Mouse (Mus musculus) kidney, postnatal 4 days (tissue): ENCODE results near the gene Gdpd5.

Source experiments
- DNase-seq, 2 experiments: peaks; one replicate each; pipeline ENCODE4 v3.0.0; 2021; ENCODE audit warnings: mixed read lengths in 2 of 2

Gene Gdpd5

GRCm38 (mm10) chr7:99366716-99367115 is 14.5 kb upstream of the Gdpd5 start:
- peak; percentile 23 to 54 for DNase-seq

DNA sequence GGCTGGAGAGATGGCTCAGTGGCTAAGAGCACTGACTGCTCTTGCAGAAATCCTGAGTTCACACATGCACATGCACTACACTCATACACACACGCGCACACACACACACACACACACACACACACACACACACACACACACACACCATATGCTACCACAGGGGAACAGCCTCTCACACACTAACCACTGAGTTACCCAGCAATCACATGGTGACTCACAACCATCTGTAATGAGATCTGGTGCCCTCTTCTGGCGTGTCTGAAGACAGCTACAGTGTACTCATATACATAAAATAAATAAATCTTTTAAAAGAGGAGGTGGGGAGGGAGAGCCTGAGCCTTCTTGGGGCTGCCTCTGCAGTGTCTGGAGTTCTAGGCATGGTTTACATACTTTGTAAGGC is 6.9 kb upstream of the Gdpd5 start:
- DNase-seq, result peak in 1 of 2 experiments; percentile 33

- DNase-seq, result peak; percentile 88 to 90
Measured at GRCm38 (mm10) chr7:99375455-99375854, 5.8 kb upstream of the Gdpd5 start.

DNA sequence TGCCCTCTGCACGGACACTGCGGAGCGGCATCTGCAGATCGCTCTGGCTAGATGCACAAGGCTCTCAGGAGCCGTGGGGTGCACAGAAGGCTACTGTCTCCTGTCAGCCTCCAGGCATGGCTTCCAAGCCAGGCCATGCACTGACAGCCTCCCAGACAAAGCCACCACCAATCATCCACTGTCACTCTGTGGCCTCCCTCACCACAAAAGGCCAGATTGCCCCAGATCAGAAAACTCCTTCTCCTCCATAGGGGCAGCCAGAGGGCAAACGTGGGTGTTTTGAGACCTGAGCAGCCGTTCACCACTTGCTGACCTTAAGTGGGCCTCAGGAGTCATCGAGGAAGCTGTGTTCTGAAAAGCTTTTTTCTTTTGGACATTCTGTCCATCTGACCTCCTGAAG is 2.3 kb upstream of the Gdpd5 start:
- DNase-seq, result no peak

DNA sequence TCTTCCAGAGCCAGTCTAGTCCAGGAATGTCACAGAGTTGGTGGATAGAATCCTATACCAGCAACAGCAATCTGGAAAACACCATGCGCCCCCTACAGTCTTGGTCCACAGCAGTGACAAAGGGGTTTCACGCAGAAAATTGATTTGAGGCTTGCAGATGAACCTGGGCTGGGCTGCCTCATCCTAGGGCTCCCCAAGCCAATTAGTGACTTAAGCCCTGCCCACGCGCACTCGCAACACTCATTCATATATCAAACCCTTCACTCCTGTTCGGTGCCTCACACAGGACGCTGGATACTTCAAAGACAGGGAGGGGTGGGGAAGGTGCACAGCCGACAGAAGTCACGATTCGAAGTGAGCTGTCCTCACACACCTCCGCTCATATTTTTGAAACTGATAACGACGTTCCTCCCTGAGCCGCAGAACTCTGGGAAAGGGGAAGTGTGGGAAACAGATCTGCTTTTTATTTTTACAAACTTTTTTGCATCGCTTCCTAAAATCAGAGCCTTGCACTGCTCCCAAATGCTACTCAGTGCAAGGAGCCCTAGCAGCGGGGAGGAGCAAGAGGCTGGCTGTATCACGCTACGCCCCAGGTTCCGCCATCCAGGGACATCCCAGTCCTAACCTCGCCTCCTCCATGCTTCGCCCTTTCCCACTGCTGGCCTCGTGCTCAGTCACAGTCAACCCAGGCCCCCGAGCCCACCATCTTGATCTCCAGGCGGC is 562 bp upstream of the Gdpd5 start:
- DNase-seq, result peak; percentile 72 to 78

DNA sequence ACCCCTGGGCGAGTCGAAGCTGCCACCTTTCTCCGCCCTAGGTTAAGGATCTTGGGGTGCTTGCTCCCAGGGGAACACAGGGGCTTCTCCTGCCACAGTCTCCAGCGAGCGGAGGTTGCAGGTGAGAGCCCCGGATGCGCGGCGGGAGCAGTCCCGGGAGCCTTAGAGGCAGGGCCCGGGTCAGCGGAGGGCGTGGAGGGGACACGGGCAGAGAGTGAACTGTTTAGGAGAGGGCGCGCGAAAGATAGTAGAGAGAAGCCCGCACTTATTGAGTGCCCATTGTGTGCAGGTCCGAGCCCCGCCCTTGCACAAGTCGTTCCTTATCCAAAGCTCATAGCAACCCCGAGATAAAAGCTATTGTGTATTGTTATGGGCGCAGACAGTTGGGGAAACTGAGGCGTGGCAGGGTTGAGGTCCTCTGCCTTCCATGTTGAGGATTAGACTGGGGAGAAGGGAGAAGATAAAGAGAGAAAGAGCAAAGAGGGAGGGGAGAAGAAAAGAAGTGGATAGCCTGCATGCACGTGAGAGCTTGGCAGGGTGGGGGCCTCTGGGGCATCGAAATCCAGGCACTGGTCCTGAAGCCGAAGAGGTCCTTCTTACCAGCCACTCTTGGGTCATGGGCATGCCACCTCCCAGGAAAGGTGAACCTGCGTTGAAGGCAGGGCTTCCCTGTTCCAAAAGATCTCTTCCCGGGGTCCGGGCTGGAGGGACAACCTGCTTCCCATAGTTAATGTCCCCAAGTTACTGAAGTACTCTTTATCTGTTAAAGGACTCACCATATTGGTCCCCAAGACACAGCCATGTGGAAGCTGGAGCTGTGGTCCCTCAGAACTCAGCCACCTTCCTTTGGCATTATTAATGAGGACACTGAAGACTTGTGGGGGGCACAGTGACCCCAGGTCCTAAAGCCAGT is 1.1 kb downstream of the Gdpd5 start:
- DNase-seq, result peak; percentile 44 to 62

DNA sequence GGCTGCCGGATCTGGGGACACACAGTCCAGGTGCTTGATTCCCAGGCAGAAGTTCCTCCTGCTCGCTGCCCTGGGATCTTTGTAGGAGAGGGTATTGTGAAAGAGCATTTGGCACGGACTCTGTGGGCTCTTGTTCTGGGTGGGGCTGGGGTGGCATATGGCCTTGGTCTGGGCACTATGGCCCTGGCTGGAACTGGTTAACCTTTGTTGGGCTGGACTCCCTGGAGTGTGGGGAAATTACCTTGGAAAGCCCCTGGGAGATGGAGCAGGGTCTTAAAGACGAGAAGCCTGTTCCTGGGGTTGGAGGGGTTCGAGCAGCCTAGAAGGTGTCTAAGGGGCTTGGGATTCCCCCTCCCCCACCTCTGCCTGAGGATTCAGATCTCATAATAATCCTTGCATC is 2.0 kb downstream of the Gdpd5 start:
- DNase-seq, result no peak

GRCm38 (mm10) chr7:99384101-99384611 is 2.9 kb downstream of the Gdpd5 start:
- peak; percentile 53 to 66 for DNase-seq

DNA sequence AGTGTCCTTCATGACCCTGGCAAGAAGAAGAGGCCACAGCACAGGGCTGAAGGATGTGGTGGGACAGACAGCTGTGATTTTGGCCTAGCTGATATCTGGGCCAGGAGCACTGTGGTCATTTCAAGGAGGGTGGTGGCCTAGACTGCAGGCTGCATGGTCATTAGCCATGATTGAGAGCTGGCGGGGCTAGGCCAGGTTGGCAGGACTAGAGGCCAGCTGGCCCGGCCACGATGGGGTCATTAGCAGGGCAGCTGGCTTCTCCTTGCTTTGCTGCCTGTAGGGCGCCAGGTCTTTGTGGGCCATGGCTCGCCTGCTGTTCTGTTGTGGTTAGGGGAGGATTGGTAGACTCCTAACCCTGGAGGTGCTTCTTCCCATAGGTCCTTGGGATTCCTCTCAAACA is 4.8 kb downstream of the Gdpd5 start:
- no peak for DNase-seq

- DNase-seq, result no peak
Measured at GRCm38 (mm10) chr7:99386811-99387210, 5.6 kb downstream of the Gdpd5 start.

GRCm38 (mm10) chr7:99387356-99387755 is 6.1 kb downstream of the Gdpd5 start:
- no peak for DNase-seq

GRCm38 (mm10) chr7:99390559-99390958 is 9.3 kb downstream of the Gdpd5 start:
- DNase-seq, result no peak

DNA sequence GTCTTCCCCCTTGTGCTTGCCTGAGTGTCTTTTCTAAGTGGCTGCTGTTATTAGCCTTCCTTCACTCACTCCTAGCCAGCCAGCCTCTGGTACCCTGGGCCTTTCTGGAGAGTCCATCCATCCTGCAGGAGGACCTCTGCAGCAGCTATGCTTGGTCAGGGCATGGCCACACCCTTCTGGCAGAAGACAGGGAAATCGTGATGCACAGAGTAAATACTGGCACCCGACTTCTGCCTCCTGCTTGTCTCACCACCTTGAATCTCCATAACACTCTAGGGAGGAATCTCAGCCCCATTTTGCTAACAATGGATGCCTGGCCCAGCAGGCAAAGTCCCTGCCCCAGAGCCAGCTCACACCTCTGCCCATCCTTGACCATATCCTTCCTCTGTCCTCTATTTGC is 11.5 kb downstream of the Gdpd5 start:
- DNase-seq, result no peak

GRCm38 (mm10) chr7:99393711-99394325 is 12.6 kb downstream of the Gdpd5 start:
- no peak for DNase-seq

- DNase-seq, result no peak
Measured at GRCm38 (mm10) chr7:99395385-99395784, 14.2 kb downstream of the Gdpd5 start.

DNA sequence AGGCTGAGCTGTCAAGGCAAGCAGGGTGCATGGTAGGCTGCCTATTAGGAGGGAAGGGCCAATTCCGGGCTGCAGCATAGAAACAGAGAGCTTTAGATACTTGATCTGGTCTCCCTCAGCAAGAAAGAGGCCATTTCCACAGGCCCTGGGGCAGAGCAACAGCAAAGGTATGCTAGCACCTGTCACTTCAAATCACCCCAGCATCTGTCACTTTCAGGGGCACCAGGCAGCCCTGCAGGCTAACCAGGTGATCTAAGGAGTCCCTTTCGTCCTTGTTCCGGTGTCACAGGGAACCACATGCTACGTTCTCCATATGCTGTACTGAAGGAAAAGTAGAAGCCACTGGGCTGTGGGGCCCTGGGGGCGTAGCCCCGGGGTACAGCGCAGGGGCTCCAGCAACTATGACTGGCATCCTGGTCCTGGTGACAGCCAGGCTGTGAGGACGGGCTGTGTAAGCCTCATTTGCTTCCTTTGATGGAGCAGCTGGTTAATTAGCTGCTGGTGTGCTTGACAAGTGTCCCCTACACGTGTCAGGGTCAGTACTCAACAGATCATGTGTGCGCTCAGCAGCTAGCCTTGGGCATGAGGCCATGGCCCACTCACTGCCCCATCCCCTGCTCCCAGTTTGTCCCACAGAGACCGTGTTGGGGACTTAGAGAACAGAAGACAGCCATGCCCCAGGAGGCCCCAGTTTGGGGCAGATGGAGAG is 14.8 kb downstream of the Gdpd5 start:
- no peak for DNase-seq

GRCm38 (mm10) chr7:99396994-99397659 is 15.9 kb downstream of the Gdpd5 start:
- no peak for DNase-seq

- DNase-seq, result peak in 1 of 2 experiments; percentile 40
Measured at GRCm38 (mm10) chr7:99401373-99401772, 20.2 kb downstream of the Gdpd5 start.

DNA sequence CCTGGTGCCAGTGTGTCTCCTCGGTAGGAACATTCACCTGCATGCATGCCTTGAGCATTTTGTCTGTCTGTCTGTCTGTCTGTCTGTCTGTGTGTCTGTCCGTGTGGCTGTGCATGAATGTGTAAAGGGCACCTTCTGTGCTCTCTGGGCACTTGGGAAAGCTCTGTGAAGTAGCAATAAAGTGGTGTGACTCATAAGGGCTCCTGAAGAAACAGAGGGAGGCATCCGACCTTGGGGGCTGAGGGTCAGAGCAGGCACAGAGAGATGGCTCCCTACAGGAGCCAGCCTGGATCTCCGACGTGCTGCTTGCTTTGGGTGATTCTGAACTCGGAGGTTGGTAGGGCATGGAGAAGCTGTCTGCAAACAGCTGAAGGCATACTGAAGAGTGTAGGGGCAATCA is 21.3 kb downstream of the Gdpd5 start:
- DNase-seq, result no peak

DNA sequence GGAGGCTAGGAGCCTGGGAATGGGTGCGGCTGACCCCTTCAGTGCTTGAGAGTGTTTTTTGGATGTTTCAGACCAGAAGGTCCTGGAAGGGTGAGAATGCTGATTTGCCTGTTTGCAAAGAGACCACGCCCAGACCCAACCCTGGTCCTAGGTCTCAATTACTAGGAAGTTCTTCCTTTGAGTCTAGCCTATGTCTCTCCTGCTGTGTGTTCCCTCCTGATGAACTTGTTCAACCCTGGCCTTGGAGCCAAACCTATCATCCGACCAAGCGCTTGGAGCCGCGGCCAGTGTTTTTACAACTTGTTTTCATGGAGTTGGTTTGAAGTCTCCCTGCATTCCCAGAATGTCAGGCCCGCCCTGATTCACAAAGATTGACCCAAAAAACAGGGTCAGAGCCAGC is 22.0 kb downstream of the Gdpd5 start:
- no peak for DNase-seq

GRCm38 (mm10) chr7:99404031-99404735 is 23.0 kb downstream of the Gdpd5 start:
- no peak for DNase-seq
